Mouse (Mus musculus) liver (tissue): ENCODE measurements at regions not wholly inside any gene's neighbourhood (a gene's known extent, or its start where the extent isn't known, plus 50 kb on each side); places are given as distances from the start of the nearest gene placed in this dataset.

Source experiments
- DNase-seq: peaks from one replicate; pipeline ENCODE4 v3.0.0-alpha.2; 2020; ENCODE audit warnings: mixed read lengths

- peak; percentile 13 for DNase-seq
Measured at GRCm38 (mm10) chr4:99348674-99349073, 53.0 kb downstream of the Gm12689 start.

- DNase-seq: no peak
Measured at GRCm38 (mm10) chr4:99353122-99353774, 57.5 kb downstream of the Gm12689 start.

GRCm38 (mm10) chr4:99354241-99354640 lies 58.5 kb downstream of the Gm12689 start:
- no peak for DNase-seq

GRCm38 (mm10) chr4:99354835-99355234 lies 59.1 kb downstream of the Gm12689 start:
- DNase-seq: no peak

GRCm38 (mm10) chr4:99368036-99368435 lies 72.3 kb downstream of the Gm12689 start:
- no peak for DNase-seq

GRCm38 (mm10) chr4:99371162-99371561 lies 75.5 kb downstream of the Gm12689 start:
- DNase-seq: no peak

GRCm38 (mm10) chr4:99376171-99376570 lies 80.5 kb downstream of the Gm12689 start:
- DNase-seq: no peak

GRCm38 (mm10) chr4:99376911-99377310 lies 81.2 kb downstream of the Gm12689 start:
- DNase-seq: no peak

- DNase-seq: no peak
Measured at GRCm38 (mm10) chr4:99379983-99380382, 84.3 kb downstream of the Gm12689 start.

- DNase-seq: no peak
Measured at GRCm38 (mm10) chr4:99385381-99385780, 89.7 kb downstream of the Gm12689 start.

- no peak for DNase-seq
Measured at GRCm38 (mm10) chr4:99389428-99389827, 93.7 kb downstream of the Gm12689 start.

GRCm38 (mm10) chr4:99392986-99393385 lies 97.3 kb downstream of the Gm12689 start:
- no peak for DNase-seq

GRCm38 (mm10) chr4:99394244-99394643 lies 98.5 kb downstream of the Gm12689 start:
- DNase-seq: no peak

- DNase-seq: no peak
Measured at GRCm38 (mm10) chr4:99407466-99407865, 111.8 kb downstream of the Gm12689 start.

- no peak for DNase-seq
Measured at GRCm38 (mm10) chr4:99423449-99423848, 127.7 kb downstream of the Gm12689 start.

- DNase-seq: no peak
Measured at GRCm38 (mm10) chr4:99445077-99445754, 149.5 kb downstream of the Gm12689 start.

GRCm38 (mm10) chr4:99445755-99446128 lies 150.0 kb downstream of the Gm12689 start:
- no peak for DNase-seq

- DNase-seq: no peak
Measured at GRCm38 (mm10) chr4:99458984-99459383, 163.3 kb downstream of the Gm12689 start.

GRCm38 (mm10) chr4:99459436-99459835 lies 163.7 kb downstream of the Gm12689 start:
- no peak for DNase-seq

GRCm38 (mm10) chr4:99465493-99465892 lies 169.8 kb downstream of the Gm12689 start:
- DNase-seq: no peak

- no peak for DNase-seq
Measured at GRCm38 (mm10) chr4:99475701-99476218, 180.1 kb downstream of the Gm12689 start.

- no peak for DNase-seq
Measured at GRCm38 (mm10) chr4:99484271-99484670, 171.8 kb upstream of the Foxd3 start.

- no peak for DNase-seq
Measured at GRCm38 (mm10) chr4:99491536-99492514, 164.3 kb upstream of the Foxd3 start.
